Mouse (Mus musculus) lung, postnatal 0 days (tissue): ENCODE data around the gene Cpt1a.

Experiments used
- CTCF ChIP-seq: IDR thresholded peaks from 2 replicates; pipeline ENCODE4 v1.5.1; 2016; ENCODE audit warnings: antibody characterized with exemption, mild to moderate bottlenecking
- EP300 ChIP-seq: IDR thresholded peaks from 2 replicates; pipeline ENCODE4 v1.6.1; 2016; ENCODE audit warnings: antibody characterized with exemption, mild to moderate bottlenecking, control low read depth

DNA sequence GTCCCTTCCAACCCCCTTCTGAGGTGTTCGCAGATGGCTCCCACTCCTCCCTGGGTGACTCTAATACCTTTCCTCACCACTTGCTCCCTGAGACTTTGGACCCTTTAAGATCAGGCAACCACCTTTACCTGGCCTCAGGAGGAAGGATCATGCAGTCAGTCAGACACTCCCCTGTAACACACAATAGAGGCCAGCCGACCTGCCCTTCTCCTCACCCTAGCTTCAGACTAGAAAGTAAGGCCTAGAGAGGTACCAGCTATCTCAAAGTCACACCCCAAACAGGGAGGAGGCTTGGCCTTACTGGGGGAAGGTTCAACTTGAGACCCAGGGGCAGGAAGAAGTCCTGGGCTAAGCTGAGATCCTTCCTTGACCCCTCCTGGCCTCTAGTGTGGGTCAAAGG, 102.1 kb downstream of the Cpt1a start:
- no peak for TF ChIP-seq CTCF
- no peak for TF ChIP-seq EP300
